Comparison of ENCODE assay signal across 20 mouse cellular contexts in genomic region chr4:152292102-152292765, GRCm38 (mm10). TPM values are rescaled to one million over a fixed set of nuclear protein-coding genes. Genes with fewer than 3 reads are reported as not detected.
DNase-seq lines count a peak whose midpoint lies in the region; ATAC-seq and TF ChIP-seq lines count a peak whose summit lies in the region.
"Had no signal": no experiment of that assay in that cellular context is flagged by ENCODE, and none has a peak within 500 bp of the region (broad histone marks: within the 10 kb centered on the region; RNA-seq: fewer than 3 reads in every experiment).

No protein-coding gene starts in this region.

- H3K27ac ChIP-seq in midbrain, embryonic 10.5 days (replicated peaks) = peak overlapping the region; percentile 84
- H3K27ac ChIP-seq in midbrain, postnatal 0 days (ENCODE audit: low read depth, low read length) = no peak overlapping the region
- no peak overlapping the region; the same call in 1 of the 2 replicates for H3K27ac ChIP-seq in embryonic facial prominence, embryonic 10.5 days (replicated peaks)
- no peak overlapping the region for H3K27ac ChIP-seq in neural tube, embryonic 12.5 days
- H3K27ac ChIP-seq in layer of hippocampus, adult 2 months = no peak overlapping the region
- H3K27ac ChIP-seq: limb, embryonic 15.5 days had no signal

- TF ChIP-seq CTCF in midbrain, postnatal 0 days (IDR thresholded peaks at IDR 0.05) = no peak
- no peak for TF ChIP-seq CTCF in layer of hippocampus, adult 2 months (conservative IDR thresholded peaks at IDR 0.05)

- no peak overlapping the region for H3K4me2 ChIP-seq in midbrain, postnatal 0 days (ENCODE audit: low read depth, low read length, poor library complexity, severe bottlenecking)
- peak overlapping the region; percentile 31 for H3K4me2 ChIP-seq in neural tube, embryonic 12.5 days (replicated peaks)
- H3K4me2 ChIP-seq: limb, embryonic 15.5 days had no signal

- WGBS in midbrain, embryonic 10.5 days = 11% methylated on average over 12 of the region's 12 CpGs
- 11% methylated on average over 12 of the region's 12 CpGs for WGBS in midbrain, postnatal 0 days
- 23% methylated on average over 12 of the region's 12 CpGs for WGBS in embryonic facial prominence, embryonic 10.5 days
- WGBS in neural tube, embryonic 12.5 days = 6% methylated on average over 12 of the region's 12 CpGs

- peak overlapping the region; percentile 29 for H3K4me3 ChIP-seq in midbrain, embryonic 10.5 days
- H3K4me3 ChIP-seq in midbrain, postnatal 0 days (ENCODE audit: low read depth, low read length) = no peak overlapping the region
- H3K4me3 ChIP-seq in embryonic facial prominence, embryonic 10.5 days = no peak overlapping the region
- no peak overlapping the region for H3K4me3 ChIP-seq in neural tube, embryonic 12.5 days
- H3K4me3 ChIP-seq in layer of hippocampus, adult 2 months = no peak overlapping the region
- H3K4me3 ChIP-seq: limb, embryonic 15.5 days had no signal

- DNase-seq in midbrain, embryonic 10.5 days (ENCODE audit: low spot score) = peak; percentile 63
- DNase-seq in midbrain, postnatal 0 days (ENCODE audit: low spot score) = no peak
- DNase-seq in NIH3T3 (ENCODE audit: low read depth) = peak; percentile 61
- peak; percentile 35 for DNase-seq in embryonic facial prominence, embryonic 10.5 days (ENCODE audit: low spot score)
- DNase-seq in layer of hippocampus, adult 2 months (ENCODE audit: low spot score in 2 of 2) = no peak
- no peak for DNase-seq in thymus, postnatal 36 days
- no peak for DNase-seq in cerebellum, adult 11-12 months
- DNase-seq: cerebellum, adult 11 months; gastrocnemius, postnatal 10 days; heart, postnatal 14 days; kidney, postnatal 10 days; liver, postnatal 0 days; lung, postnatal 4 days had no signal

- no peaks in the 10 kb centered on the region for H3K9me3 ChIP-seq in midbrain, embryonic 10.5 days (replicated peaks)
- no peaks in the 10 kb centered on the region for H3K9me3 ChIP-seq in midbrain, postnatal 0 days (ENCODE audit: low read length)
- peaks cover 2% of the 10 kb centered on the region; the same call in 1 of the 2 replicates for H3K9me3 ChIP-seq in embryonic facial prominence, embryonic 10.5 days
- H3K9me3 ChIP-seq in neural tube, embryonic 12.5 days = no peaks in the 10 kb centered on the region
- H3K9me3 ChIP-seq: limb, embryonic 15.5 days had no signal

- no peak overlapping the region for H3K9ac ChIP-seq in midbrain, postnatal 0 days (replicated peaks; ENCODE audit: low read length, poor library complexity, severe bottlenecking)
- 0 out of 2 replicates have a peak overlapping the region, but pooled peaks have one; percentile 36 for H3K9ac ChIP-seq in neural tube, embryonic 12.5 days
- H3K9ac ChIP-seq: limb, embryonic 15.5 days; liver, postnatal 0 days had no signal

- no peak for ATAC-seq in midbrain, postnatal 0 days (ENCODE audit: low FRiP score)
- ATAC-seq in neural tube, embryonic 12.5 days (ENCODE audit: low FRiP score, low read depth) = no peak
- ATAC-seq: intestine, postnatal 0 days; liver, postnatal 0 days had no signal

- H3K36me3 ChIP-seq in midbrain, embryonic 10.5 days = no peaks in the 10 kb centered on the region
- H3K36me3 ChIP-seq in midbrain, postnatal 0 days (ENCODE audit: insufficient read depth, low read length) = no peaks in the 10 kb centered on the region
- no peaks in the 10 kb centered on the region for H3K36me3 ChIP-seq in embryonic facial prominence, embryonic 10.5 days (replicated peaks)
- H3K36me3 ChIP-seq in neural tube, embryonic 12.5 days = no peaks in the 10 kb centered on the region
- H3K36me3 ChIP-seq: limb, embryonic 15.5 days had no signal

- peaks cover 91% of the 10 kb centered on the region for H3K27me3 ChIP-seq in midbrain, embryonic 10.5 days (ENCODE audit: low read depth, poor library complexity, severe bottlenecking)
- peaks cover 38% of the 10 kb centered on the region for H3K27me3 ChIP-seq in midbrain, postnatal 0 days (ENCODE audit: insufficient read depth, low read length)
- peaks cover 91% of the 10 kb centered on the region for H3K27me3 ChIP-seq in embryonic facial prominence, embryonic 10.5 days (replicated peaks; ENCODE audit: low read depth, poor library complexity, severe bottlenecking)
- peaks cover 71% of the 10 kb centered on the region for H3K27me3 ChIP-seq in neural tube, embryonic 12.5 days (replicated peaks)

- H3K4me1 ChIP-seq in midbrain, embryonic 10.5 days = peaks cover 79% of the 10 kb centered on the region
- H3K4me1 ChIP-seq in midbrain, postnatal 0 days (ENCODE audit: insufficient read depth, low read length) = no peaks in the 10 kb centered on the region
- peaks cover 74% of the 10 kb centered on the region for H3K4me1 ChIP-seq in embryonic facial prominence, embryonic 10.5 days
- peaks cover 61% of the 10 kb centered on the region for H3K4me1 ChIP-seq in neural tube, embryonic 12.5 days

RNA-seq across cellular contexts. Expression of gene Hes3, which starts 0.8 kb away (rescaled TPM):
- 26.3 and 30.9 TPM in 2 replicates for polyA plus RNA-seq in midbrain, embryonic 10.5 days (2016; fragmentation: Nextera tagmentation; extraction: Ambion mirVana)
- total RNA-seq in midbrain, postnatal 0 days (2014; rRNA removed) = not detected in 2 replicates
- 0.19 and 0.36 TPM in 2 replicates for polyA plus RNA-seq in midbrain, postnatal 0 days (2015; fragmentation: Nextera tagmentation; extraction: Ambion mirVana)
- polyA plus RNA-seq in embryonic facial prominence, embryonic 10.5 days (2016; fragmentation: Nextera tagmentation; extraction: Ambion mirVana) = 0.10 and 2.3 TPM in 2 replicates
- polyA plus RNA-seq in neural tube, embryonic 12.5 days (2016; fragmentation: Nextera tagmentation; extraction: Ambion mirVana) = 0.58 and 1.1 TPM in 2 replicates
- total RNA-seq in layer of hippocampus, adult 2 months (2021) = not detected
- total RNA-seq: adrenal gland, postnatal 4 days; gastrocnemius, postnatal 10 days; heart, adult 8-10 months; heart, postnatal 14 days; left cerebral cortex, postnatal 10 days had no signal
- polyA plus RNA-seq: intestine, postnatal 0 days; limb, embryonic 15.5 days; liver, postnatal 0 days had no signal

RNA-seq across cellular contexts. Expression of gene Icmt, which starts 4.8 kb away (rescaled TPM):
- 26.8 and 27.6 TPM in 2 replicates for polyA plus RNA-seq in midbrain, embryonic 10.5 days (2016; fragmentation: Nextera tagmentation; extraction: Ambion mirVana)
- 34.6 and 38.9 TPM in 2 replicates for total RNA-seq in midbrain, postnatal 0 days (2014; rRNA removed)
- 15.7 and 17.9 TPM in 2 replicates for polyA plus RNA-seq in midbrain, postnatal 0 days (2015; fragmentation: Nextera tagmentation; extraction: Ambion mirVana)
- polyA plus RNA-seq in embryonic facial prominence, embryonic 10.5 days (2016; fragmentation: Nextera tagmentation; extraction: Ambion mirVana) = 29.5 and 30.2 TPM in 2 replicates
- 23.0 and 24.7 TPM in 2 replicates for polyA plus RNA-seq in neural tube, embryonic 12.5 days (2016; fragmentation: Nextera tagmentation; extraction: Ambion mirVana)
- total RNA-seq in layer of hippocampus, adult 2 months (2021) = 10 to 100 TPM; 42.3 to 43.0 TPM

RNA-seq across cellular contexts. Expression of gene Gpr153, which starts 18.2 kb away (rescaled TPM):
- polyA plus RNA-seq in midbrain, embryonic 10.5 days (2016; fragmentation: Nextera tagmentation; extraction: Ambion mirVana) = 7.0 and 7.7 TPM in 2 replicates
- 138 and 149 TPM in 2 replicates for total RNA-seq in midbrain, postnatal 0 days (2014; rRNA removed)
- polyA plus RNA-seq in midbrain, postnatal 0 days (2015; fragmentation: Nextera tagmentation; extraction: Ambion mirVana) = 20.1 and 21.2 TPM in 2 replicates
- 2.7 and 4.0 TPM in 2 replicates for polyA plus RNA-seq in embryonic facial prominence, embryonic 10.5 days (2016; fragmentation: Nextera tagmentation; extraction: Ambion mirVana)
- 13.9 and 15.5 TPM in 2 replicates for polyA plus RNA-seq in neural tube, embryonic 12.5 days (2016; fragmentation: Nextera tagmentation; extraction: Ambion mirVana)
- 1 to 10 TPM; 5.6 to 6.4 TPM for total RNA-seq in layer of hippocampus, adult 2 months (2021)

RNA-seq across cellular contexts. Expression of gene Rnf207, which starts 26.6 kb away (rescaled TPM):
- polyA plus RNA-seq in midbrain, embryonic 10.5 days (2016; fragmentation: Nextera tagmentation; extraction: Ambion mirVana) = 1.5 and 2.4 TPM in 2 replicates
- 7.6 and 15.2 TPM in 2 replicates for total RNA-seq in midbrain, postnatal 0 days (2014; rRNA removed)
- polyA plus RNA-seq in midbrain, postnatal 0 days (2015; fragmentation: Nextera tagmentation; extraction: Ambion mirVana) = 7.2 and 8.8 TPM in 2 replicates
- 1.3 and 2.3 TPM in 2 replicates for polyA plus RNA-seq in embryonic facial prominence, embryonic 10.5 days (2016; fragmentation: Nextera tagmentation; extraction: Ambion mirVana)
- polyA plus RNA-seq in neural tube, embryonic 12.5 days (2016; fragmentation: Nextera tagmentation; extraction: Ambion mirVana) = 5.8 and 7.3 TPM in 2 replicates
- 1 to 10 TPM; 6.5 to 7.7 TPM for total RNA-seq in layer of hippocampus, adult 2 months (2021)
- polyA plus RNA-seq: thymus, postnatal 0 days had no signal

RNA-seq across cellular contexts. Expression of gene Rpl22, which starts 33.3 kb away (rescaled TPM):
- 282 and 358 TPM in 2 replicates for polyA plus RNA-seq in midbrain, embryonic 10.5 days (2016; fragmentation: Nextera tagmentation; extraction: Ambion mirVana)
- total RNA-seq in midbrain, postnatal 0 days (2014; rRNA removed) = 177 and 203 TPM in 2 replicates
- 125 and 148 TPM in 2 replicates for polyA plus RNA-seq in midbrain, postnatal 0 days (2015; fragmentation: Nextera tagmentation; extraction: Ambion mirVana)
- 360 and 367 TPM in 2 replicates for polyA plus RNA-seq in embryonic facial prominence, embryonic 10.5 days (2016; fragmentation: Nextera tagmentation; extraction: Ambion mirVana)
- polyA plus RNA-seq in neural tube, embryonic 12.5 days (2016; fragmentation: Nextera tagmentation; extraction: Ambion mirVana) = 255 and 274 TPM in 2 replicates
- total RNA-seq in layer of hippocampus, adult 2 months (2021) = 100 to 1,000 TPM; 186 to 202 TPM

Comparison
In these comparisons a context has a peak if more than half of its experiments do, and no peak if none do; other contexts are left out.
1. DNase-seq: peak in midbrain, embryonic 10.5 days (single experiment), NIH3T3 (single experiment) and embryonic facial prominence, embryonic 10.5 days (single experiment); none in midbrain, postnatal 0 days (single experiment), layer of hippocampus, adult 2 months (0 of 2), thymus, postnatal 36 days (0 of 2) and cerebellum, adult 11-12 months (single experiment).